Mouse (Mus musculus) lung, postnatal 0 days (tissue): ENCODE data around the gene Sept5.

ENCODE experiments used
- CTCF ChIP-seq: IDR thresholded peaks from 2 replicates; pipeline ENCODE4 v1.5.1; 2016; ENCODE audit warnings: antibody characterized with exemption, mild to moderate bottlenecking
- EP300 ChIP-seq: IDR thresholded peaks from 2 replicates; pipeline ENCODE4 v1.6.1; 2016; ENCODE audit warnings: antibody characterized with exemption, mild to moderate bottlenecking, control low read depth

GRCm38 (mm10) chr16:18580389-18580788 is 49.4 kb downstream of the Sept5 start:
- TF ChIP-seq CTCF, result peak; percentile 48
- no peak for TF ChIP-seq EP300
